Mouse (Mus musculus) megakaryocyte, embryonic 14.5 days (primary cell): ENCODE data around the gene Smarcad1.

ENCODE experiments used
- FLI1 ChIP-seq: IDR thresholded peaks from 2 replicates; pipeline ENCODE4 v1.6.1; 2012; ENCODE audit warnings: low read length, inconsistent platforms, mixed read lengths
- GATA1 ChIP-seq: IDR thresholded peaks from 3 replicates; pipeline ENCODE4 v1.6.1; 2012; ENCODE audit warnings: mixed read lengths, low read length, inconsistent platforms, borderline replicate concordance

DNA sequence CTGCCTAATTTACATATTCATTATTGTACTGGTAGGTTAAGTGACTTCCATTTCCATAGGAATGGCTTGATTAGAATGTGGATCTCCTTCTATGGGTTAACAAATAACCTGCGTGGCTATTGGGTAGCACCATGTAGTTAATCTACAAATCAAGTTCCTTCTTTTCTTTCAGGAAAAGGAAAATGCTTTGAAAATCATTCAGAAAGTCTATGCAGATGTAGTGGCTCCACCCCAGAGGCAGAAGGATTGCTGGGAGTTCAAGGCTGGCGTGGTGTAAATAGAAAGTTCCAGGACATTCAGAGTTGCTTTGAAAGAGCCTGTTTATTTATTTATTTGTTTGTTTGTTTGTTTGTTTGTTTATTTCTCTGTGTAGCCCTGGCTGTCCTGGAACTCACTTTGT, 7.7 kb upstream of the Smarcad1 start:
- TF ChIP-seq GATA1, result no peak
- no peak for TF ChIP-seq FLI1
